In genomic region chr2:29520206-29520605, GRCm38 (mm10) we compare ENCODE assay signal across 27 mouse cellular contexts.
DNase-seq lines count a peak whose midpoint lies in the region; ATAC-seq lines count a peak whose summit lies in the region.
"Had no signal": no experiment of that assay in that cellular context is flagged by ENCODE, and none has a peak within 500 bp of the region (broad histone marks: within the 10 kb centered on the region; RNA-seq: fewer than 3 reads in every experiment).

No protein-coding gene starts in this region.

- no peaks in the 10 kb centered on the region for H3K9me3 ChIP-seq in hindbrain, embryonic 15.5 days
- H3K9me3 ChIP-seq in hindbrain, embryonic 13.5 days, result no peaks in the 10 kb centered on the region
- H3K9me3 ChIP-seq: embryonic facial prominence, embryonic 10.5 days; heart, embryonic 13.5 days; limb, embryonic 13.5 days; liver, embryonic 12.5 days; midbrain, embryonic 13.5 days had no signal

- 0 out of 2 replicates have a peak overlapping the region, but pooled peaks have one; percentile 31 for H3K27ac ChIP-seq in hindbrain, embryonic 15.5 days (replicated peaks)
- no peak overlapping the region for H3K27ac ChIP-seq in hindbrain, embryonic 13.5 days
- H3K27ac ChIP-seq: embryonic facial prominence, embryonic 10.5 days; heart, embryonic 13.5 days; limb, embryonic 13.5 days; liver, embryonic 12.5 days had no signal

- H3K4me2 ChIP-seq in hindbrain, embryonic 15.5 days, result no peak overlapping the region
- no peak overlapping the region for H3K4me2 ChIP-seq in hindbrain, embryonic 13.5 days
- H3K4me2 ChIP-seq: heart, embryonic 13.5 days; limb, embryonic 13.5 days; liver, embryonic 12.5 days; midbrain, embryonic 13.5 days had no signal

- no peak overlapping the region for H3K4me3 ChIP-seq in hindbrain, embryonic 15.5 days
- no peak overlapping the region for H3K4me3 ChIP-seq in hindbrain, embryonic 13.5 days
- H3K4me3 ChIP-seq: embryonic facial prominence, embryonic 10.5 days; heart, embryonic 13.5 days; layer of hippocampus, adult 2 months; limb, embryonic 13.5 days; liver, embryonic 12.5 days; midbrain, embryonic 13.5 days; myocyte had no signal

- no peaks in the 10 kb centered on the region for H3K27me3 ChIP-seq in hindbrain, embryonic 15.5 days
- no peaks in the 10 kb centered on the region for H3K27me3 ChIP-seq in hindbrain, embryonic 13.5 days
- H3K27me3 ChIP-seq: heart, embryonic 13.5 days; limb, embryonic 13.5 days; liver, embryonic 12.5 days had no signal

- no peak for ATAC-seq in hindbrain, embryonic 15.5 days (ENCODE audit: low FRiP score, low read depth)
- no peak for ATAC-seq in hindbrain, embryonic 13.5 days (ENCODE audit: low FRiP score)
- ATAC-seq in frontal cortex, adult (ENCODE audit: low TSS enrichment), result no peak
- ATAC-seq: liver, embryonic 12.5 days; midbrain, embryonic 13.5 days had no signal

- peaks cover 37% of the 10 kb centered on the region for H3K4me1 ChIP-seq in hindbrain, embryonic 15.5 days (replicated peaks)
- peaks cover 58% of the 10 kb centered on the region for H3K4me1 ChIP-seq in hindbrain, embryonic 13.5 days (replicated peaks)

- 63% methylated on average over 6 of the region's 6 CpGs for WGBS in hindbrain, embryonic 15.5 days
- WGBS in hindbrain, embryonic 13.5 days, result 75% methylated on average over 6 of the region's 6 CpGs

- no peaks in the 10 kb centered on the region for H3K36me3 ChIP-seq in hindbrain, embryonic 15.5 days
- no peaks in the 10 kb centered on the region; the same call in 1 of the 2 replicates for H3K36me3 ChIP-seq in hindbrain, embryonic 13.5 days
- H3K36me3 ChIP-seq: embryonic facial prominence, embryonic 10.5 days; heart, embryonic 13.5 days; limb, embryonic 13.5 days; liver, embryonic 12.5 days; midbrain, embryonic 13.5 days had no signal

- peak; percentile 28 for DNase-seq in cerebellum, adult 11-12 months
- DNase-seq in cerebellum, adult 8-10 months, result no peak
- DNase-seq in brain, adult 2 months (ENCODE audit: low read depth, low spot score), result peak; percentile 72
- peak; percentile 36 to 53 for DNase-seq in cerebellum, postnatal 36 days
- DNase-seq in right cerebral cortex, postnatal 4 days, result no peak
- DNase-seq: adrenal gland, postnatal 25 days; gastrocnemius, postnatal 25 days; heart, adult 18-20 months; heart, postnatal 14 days; kidney, adult 9 months; kidney, postnatal 25 days; layer of hippocampus, postnatal 36 days; lung, adult 18-20 months; lung, postnatal 14 days; right cerebral cortex, adult 18-20 months; thymus, adult 18-20 months; thymus, postnatal 36 days had no signal

- H3K9ac ChIP-seq in hindbrain, embryonic 15.5 days, result no peak overlapping the region
- no peak overlapping the region for H3K9ac ChIP-seq in hindbrain, embryonic 13.5 days
- H3K9ac ChIP-seq: heart, embryonic 13.5 days; limb, embryonic 13.5 days; liver, embryonic 12.5 days; midbrain, embryonic 13.5 days had no signal

Comparison
In these comparisons a context has a peak if more than half of its experiments do, and no peak if none do; other contexts are left out.
1. DNase-seq: peak in cerebellum, adult 11-12 months (single experiment), brain, adult 2 months (single experiment) and cerebellum, postnatal 36 days (2 of 2); none in cerebellum, adult 8-10 months (single experiment) and right cerebral cortex, postnatal 4 days (single experiment).